Mouse (Mus musculus) T-helper 2 cell (primary cell): ENCODE data around the gene S100a5.

Experiments
- in situ Hi-C: fragments of 300-600 bp; cut with MboI, MseI; formaldehyde crosslinking; loops from one replicate; pipeline ENCODE4 v1.15.1; 2025; ENCODE audit warnings: high pct_unique_total_duplicates

Gene S100a5

DNA sequence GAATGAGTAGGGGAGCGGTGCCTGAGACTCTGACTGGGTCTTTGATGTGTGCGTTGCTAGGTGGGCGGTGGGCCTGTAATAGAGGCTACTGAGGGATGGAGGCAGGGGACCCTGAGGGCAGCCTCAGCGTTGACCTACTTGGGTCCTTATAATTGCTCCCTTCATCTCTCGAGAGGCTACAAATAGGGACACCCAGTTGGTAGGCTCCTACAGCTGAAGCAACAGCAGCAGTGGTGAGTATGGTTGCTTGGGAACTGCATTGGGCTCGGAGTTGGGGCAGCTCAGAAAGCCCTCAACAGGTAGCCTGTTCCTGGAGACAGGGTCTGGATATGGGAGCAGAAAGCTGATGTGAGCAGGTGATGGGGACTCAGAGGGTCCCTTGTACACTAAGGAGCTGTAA, 8.3 kb upstream of the S100a5 start:
- in situ Hi-C loops: loop anchor here (5.0 kb wide), 1 partner anchor 83 kb away; no protein-coding TSS in a partner anchor

DNA sequence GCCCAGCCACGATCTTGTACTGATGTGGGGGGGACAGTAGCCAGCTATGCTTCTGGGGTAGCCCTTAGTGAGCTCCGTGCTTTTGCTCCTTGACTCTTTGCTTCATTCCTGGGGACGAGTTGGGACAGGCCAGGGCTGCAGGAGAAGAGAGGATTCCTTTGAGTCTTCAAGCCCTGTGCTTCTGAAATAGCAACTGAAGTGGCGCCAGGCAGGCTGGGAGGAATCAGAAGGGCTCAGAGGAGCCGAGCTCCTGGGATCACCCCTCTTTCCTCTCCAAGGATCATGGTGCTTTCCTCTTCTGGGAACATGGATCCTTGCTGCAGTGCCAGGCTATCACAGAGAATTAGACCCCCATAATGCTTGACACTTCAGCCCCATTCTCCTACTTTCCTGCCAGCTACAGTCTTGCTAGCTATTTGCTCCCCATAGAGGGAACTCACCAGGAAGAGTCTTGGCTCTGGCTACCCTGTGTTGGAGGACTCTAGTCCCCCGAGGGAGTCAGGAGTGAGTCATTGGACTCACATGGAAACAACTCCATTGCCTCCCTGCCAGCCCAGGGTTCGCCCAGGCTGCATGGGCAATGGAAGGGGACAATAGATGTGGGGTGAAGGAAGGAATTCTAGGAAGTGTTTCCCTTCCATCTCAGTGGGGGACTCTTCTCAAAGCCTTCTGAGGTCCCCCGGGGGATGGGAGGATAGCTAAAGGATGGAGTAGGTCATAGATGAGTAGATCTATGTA, 7.7 kb upstream of the S100a5 start:
- in situ Hi-C loops: loop anchor here (5.0 kb wide), 1 partner anchor 83 kb away; no protein-coding TSS in a partner anchor

DNA sequence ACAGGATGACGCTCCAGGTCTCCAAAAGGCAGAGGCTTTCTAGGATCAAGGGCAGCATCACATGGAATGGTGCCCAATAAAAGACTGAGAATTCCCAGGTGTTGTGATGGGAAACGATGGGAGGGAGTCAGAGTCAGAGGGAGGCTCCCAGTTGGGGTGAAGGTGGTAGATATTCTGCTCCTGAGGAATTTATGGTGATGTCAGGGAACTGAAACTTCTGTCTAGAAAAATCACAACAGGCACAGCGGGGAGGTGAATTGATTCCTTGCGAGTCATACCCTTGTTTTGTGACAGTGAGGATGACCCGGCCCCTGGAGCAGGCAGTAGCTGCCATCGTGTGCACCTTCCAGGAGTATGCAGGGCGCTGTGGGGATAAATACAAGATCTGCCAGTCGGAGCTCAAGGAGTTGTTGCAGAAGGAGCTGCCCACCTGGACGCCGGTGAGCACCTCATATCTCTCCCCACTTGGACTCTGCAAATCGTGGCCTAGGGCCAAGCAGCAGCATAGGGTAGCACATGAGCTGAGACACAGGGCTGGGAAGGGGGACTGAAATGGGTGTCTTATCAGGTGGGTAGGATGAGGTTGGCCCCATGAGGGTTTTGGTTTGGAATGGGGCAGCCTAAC, 6.7 kb upstream of the S100a5 start, which contains the start of gene Gm42674:
TSS of gene Gm42674 (plus strand) at position 419 of the 625 bp plus-strand sequence.
- in situ Hi-C loops: loop anchor here (5.0 kb wide), 1 partner anchor 84 kb away; no protein-coding TSS in a partner anchor

DNA sequence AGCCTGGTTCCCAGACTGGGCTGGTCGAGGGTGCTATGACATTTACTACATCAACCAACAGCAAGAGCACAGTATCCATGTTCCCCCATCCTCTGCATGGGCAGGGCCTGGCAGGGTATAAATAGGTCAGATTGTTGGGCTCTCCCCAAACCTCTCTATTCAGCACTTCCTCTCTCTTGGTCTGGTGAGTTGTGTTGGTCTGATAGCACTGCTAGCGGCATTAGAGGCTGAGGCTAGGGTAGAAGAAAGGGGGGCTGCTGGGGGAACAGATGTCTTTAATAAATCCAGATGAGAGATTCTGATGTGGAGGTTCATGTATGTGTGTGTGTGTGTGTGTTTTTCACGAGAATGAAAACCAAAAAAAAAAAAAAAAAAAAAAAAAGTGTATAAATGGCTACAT, 4.7 kb upstream of the S100a5 start, which contains the start of gene S100a4:
TSS of gene S100a4 (plus strand) at position 149 of the 400 bp plus-strand sequence.
- in situ Hi-C loops: loop anchor here (5.0 kb wide), 1 partner anchor 86 kb away; no protein-coding TSS in a partner anchor

DNA sequence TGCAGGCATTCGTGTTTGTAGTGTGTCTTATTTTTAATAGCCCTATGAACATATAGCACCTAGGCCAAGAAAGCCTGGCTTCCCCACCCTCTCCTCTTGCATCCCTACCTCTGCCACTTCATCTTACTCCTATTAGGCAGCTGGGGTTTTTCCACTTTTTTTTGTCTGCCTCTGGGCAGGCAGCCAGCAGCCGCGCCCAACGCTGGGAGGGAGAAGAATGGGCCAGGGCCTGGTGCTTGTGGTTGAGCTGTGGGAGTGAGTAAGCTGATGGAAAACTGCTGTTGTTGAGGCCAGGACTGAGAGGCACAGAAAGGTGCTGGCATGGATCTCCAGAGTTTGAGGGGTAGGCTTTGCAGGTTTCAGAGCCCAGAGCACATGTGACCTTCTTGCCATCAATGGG, 3.9 kb upstream of the S100a5 start:
- in situ Hi-C loops: loop anchor here (5.0 kb wide), 1 partner anchor 87 kb away; no protein-coding TSS in a partner anchor

DNA sequence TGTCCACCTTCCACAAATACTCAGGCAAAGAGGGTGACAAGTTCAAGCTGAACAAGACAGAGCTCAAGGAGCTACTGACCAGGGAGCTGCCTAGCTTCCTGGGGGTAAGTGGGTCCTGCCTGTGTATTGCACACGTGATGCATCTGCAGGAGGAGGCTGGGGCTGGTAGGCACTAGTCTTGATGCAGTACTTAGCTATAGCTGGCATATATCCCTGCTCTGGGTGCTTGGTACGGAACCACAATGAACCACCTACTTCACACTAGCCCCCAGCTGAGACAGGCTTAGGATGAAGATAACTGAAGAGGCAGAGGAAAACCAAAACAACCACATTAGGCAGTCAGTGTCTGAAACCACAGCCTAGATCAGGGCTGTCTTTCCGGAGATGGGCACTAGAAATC, 3.3 kb upstream of the S100a5 start:
- in situ Hi-C loops: no loop called here

DNA sequence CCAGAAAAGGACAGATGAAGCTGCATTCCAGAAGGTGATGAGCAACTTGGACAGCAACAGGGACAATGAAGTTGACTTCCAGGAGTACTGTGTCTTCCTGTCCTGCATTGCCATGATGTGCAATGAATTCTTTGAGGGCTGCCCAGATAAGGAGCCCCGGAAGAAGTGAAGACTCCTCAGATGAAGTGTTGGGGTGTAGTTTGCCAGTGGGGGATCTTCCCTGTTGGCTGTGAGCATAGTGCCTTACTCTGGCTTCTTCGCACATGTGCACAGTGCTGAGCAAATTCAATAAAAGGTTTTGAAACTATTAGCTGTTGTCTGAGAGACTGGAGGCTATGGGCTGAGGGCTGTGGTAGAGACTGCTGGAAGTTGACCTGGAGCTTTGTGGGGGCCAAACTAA, 2.6 kb upstream of the S100a5 start:
- in situ Hi-C loops: no loop called here

DNA sequence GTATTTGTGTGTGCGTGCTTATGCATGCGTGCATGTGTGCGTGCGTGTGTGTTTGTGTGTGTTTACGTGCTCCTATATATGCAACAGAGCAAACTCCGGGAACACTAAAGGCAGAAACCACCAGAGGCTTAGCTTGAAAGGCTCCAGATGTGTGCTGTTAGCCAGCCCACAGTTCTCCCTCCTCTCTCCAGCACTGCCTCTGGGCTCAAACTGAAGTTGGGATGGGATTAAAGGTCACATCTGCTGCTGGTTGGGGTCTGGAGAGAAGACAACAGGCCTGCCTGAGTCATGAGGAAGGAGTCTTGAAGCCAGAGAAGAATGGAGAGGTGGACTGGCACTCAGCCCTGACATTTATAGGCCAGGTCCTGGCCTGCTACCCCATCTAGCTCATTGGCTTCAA, 2.1 kb upstream of the S100a5 start:
- in situ Hi-C loops: no loop called here

DNA sequence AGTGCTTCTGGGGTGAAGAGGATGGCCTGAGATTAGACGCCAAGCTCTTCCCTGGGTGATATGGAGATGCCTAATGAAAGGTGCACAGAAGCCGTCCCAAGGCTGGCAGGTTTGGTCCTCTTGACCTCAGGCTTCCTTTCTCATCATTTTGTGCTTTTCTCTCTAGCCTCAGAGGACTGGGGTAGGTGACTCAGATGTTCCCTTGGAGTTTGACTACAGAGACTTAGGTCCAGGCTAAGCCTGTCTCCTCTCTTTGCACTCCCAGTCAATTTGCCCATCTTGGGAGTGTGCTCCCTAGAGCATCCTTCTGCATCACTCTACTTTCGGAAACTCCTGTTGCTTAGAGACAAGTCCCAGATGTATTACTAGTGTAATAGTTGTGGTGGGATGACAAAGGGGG, 962 bp upstream of the S100a5 start:
- in situ Hi-C loops: no loop called here

DNA sequence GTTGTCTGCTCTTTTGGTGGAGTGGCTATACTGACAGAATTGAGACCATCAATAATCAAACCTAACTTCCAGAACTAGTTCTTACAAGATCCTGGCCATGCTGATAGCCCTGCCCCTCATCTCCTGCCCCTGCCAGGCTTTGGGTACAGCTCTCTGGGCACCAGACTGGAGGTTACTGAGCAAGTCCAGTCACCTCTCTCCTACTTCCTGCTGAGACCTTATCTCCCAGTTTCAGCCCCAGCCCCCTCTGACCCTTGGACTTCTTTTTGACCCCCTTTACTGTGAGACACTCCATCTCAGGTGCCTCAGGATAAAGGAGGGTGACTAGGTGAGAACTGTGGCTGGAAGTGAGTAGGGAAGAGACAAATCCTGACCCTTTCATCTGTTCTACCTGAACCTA, 779 bp downstream of the S100a5 start:
- in situ Hi-C loops: no loop called here

DNA sequence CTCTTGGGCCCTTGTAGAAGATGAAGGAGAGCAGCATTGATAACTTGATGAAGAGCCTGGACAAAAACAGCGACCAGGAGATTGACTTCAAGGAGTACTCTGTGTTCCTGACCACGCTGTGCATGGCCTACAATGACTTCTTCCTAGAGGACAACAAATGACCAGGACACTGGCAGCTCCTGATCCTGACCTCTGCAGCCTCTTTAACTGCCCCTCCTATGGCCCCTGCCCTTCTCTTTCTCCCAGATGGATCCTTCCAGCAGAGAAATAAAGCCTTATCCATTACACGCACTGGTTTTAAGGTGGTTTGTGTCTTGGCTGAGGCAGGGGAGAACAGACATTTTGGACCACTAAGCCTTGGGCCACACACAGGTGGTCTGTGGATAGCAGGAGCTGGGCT, 3.2 kb downstream of the S100a5 start:
- in situ Hi-C loops: no loop called here

DNA sequence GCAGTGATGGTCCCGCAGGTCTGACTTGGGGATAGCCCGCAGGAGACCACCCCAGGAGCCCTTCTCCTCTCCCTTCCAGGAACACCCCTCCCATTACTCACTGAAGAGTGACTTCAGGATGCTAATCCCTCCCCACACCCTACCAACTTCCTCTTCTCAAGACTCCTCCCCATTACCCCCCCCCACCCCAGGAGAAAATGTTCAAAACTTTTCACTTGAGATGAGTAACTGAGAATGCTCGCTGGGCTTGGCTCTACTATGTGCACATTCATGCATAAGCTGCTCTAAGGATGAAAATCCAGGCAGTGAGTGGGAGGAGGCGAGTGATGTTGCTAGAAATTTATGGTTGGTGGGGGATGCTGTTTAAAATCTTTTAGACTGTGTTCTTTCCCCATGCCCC, 3.7 kb downstream of the S100a5 start:
- in situ Hi-C loops: no loop called here

DNA sequence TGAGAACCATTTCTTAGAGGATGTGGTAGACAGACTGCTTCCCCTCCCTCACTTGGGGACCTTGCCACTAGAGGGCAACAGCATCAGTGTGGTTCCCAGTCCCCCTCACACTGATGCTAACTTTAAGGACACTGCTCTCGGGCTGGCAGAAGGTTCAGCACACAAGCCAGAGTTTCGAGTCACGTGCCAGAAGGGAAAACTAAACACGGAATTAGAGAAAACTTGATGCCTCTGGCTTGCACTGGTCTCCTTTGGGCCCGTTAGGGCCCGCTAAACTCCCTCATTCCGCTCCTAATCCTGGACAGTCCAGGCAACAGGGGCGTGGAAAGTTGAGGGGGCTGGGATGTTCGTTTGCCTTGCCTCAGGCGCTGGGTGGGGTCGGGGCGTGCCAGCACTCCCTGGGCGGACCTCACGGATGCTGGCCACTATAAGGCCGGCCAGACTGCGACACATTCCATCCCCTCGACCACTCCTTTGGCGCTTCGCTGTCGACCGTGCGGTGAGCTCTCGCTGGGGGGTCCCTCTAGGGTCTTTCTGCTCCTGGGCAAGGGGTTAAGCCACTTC, 4.5 kb downstream of the S100a5 start, which contains the start of gene S100a6:
TSS of gene S100a6 (plus strand) at position 155 of the 564 bp plus-strand sequence.
- in situ Hi-C loops: no loop called here

DNA sequence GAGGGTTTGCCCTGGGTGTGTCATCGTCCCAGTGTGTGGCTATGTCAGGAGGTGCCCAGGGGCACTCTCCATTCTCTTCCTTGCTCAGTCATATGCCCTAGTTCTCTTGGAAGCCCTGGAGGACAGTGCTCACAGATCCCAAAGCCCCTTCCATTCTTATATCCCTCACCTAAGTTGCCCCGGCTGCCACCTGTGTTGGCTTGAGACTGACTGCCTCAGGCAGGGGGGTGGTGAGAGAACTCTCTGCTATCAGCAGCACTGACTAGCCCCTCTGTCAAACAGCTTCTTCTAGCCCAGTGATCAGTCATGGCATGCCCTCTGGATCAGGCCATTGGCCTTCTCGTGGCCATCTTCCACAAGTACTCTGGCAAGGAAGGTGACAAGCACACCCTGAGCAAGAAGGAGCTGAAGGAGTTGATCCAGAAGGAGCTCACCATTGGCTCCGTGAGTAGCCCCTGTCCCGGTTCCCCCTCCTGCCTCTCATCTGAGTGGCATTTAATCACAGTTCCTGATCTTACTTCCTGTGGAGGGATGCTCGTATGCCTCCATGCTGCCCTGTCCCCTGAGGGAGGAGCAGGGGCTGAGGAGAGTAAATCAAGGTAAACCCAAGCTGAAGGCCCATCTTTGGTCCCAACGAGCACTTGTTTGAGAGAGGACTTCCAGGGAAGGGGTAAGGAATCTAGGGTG, 5.3 kb downstream of the S100a5 start:
- in situ Hi-C loops: no loop called here

DNA sequence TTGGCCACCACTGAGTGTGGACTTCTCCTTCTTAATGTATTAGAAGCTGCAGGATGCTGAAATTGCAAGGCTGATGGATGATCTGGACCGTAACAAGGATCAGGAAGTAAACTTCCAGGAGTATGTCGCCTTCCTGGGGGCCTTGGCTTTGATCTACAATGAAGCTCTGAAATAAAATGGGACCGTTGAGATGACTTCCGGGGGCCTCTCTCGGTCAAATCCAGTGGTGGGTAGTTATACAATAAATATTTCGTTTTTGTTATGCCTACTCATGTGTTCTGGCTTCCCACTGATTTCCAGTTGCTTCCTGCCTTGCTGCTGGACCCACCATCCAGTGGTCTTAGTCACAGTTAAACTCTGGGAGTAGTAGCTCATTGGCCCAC, 5.8 kb downstream of the S100a5 start:
- in situ Hi-C loops: no loop called here

DNA sequence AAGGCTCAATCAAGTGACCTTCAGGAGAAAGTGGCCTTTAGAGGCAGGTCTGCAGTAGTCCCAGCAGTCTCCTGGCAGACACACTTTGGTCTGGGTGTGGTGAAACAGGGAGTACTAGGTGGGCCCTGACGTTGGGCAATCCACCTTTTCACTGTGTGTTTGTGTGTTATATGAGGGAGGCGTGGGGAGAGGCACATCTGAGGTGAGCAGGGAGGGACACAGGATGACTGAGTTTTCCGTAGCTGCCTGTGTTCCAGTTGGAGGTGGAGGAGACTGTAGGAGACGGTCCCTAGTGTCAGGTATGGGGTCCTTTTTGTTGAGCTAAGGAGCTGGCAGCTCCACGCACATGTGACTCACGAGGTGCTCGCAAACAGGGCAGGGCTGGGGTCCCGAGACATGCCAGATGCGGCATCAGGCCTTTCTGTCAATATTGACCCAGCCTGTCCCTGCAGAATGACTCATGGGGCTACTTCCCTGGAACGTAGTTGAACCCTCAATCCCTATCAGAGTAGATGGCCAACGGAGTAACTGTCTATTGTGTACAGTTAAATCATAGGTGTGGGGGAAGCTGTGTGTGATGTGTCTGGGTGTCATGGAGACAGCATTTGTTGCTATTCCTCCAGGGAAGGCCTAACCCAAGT, 6.4 kb downstream of the S100a5 start:
- in situ Hi-C loops: loop anchor here (5.0 kb wide), 1 partner anchor 32 kb away; no protein-coding TSS in a partner anchor

DNA sequence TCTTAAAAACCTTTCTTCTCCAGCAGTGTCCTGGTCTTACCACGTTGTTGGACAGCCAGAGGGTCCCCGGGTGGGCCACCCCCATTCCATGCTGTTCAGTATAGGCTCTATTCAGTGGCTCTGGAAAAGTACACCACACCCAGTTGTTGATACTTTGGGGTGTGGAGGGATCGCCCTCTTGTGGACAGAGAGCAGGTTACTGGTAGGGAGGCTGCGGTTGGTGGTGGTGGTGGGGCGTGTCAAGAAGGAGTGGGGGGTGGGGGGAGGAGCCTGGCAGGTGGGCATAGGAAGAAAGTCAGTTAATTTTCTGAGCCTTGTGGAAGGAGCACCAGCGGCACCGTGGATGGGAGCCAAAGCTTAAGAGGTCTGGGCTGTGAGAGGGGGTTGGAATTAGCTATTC, 7.1 kb downstream of the S100a5 start:
- in situ Hi-C loops: loop anchor here (5.0 kb wide), 1 partner anchor 33 kb away; no protein-coding TSS in a partner anchor

DNA sequence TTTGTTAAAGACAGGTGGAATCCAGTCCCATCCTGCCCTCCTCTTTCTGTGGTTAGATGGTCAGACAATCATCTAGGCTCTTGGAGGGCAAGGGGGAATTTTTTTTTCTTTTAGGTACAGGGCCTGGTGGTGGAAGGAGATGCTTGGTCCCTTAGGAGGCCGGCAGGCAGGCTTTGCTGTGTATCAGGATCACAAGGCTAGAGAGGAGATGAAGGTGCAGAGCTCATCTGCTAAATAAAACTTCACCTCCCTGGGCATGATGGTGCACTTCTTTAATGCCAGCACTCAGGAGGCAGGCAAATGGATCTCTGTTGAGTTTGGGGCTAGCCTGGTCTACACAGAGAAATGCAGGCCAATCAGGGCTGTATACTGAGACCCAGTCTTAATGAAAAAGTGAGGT, 7.6 kb downstream of the S100a5 start:
- in situ Hi-C loops: loop anchor here (5.0 kb wide), 1 partner anchor 34 kb away; no protein-coding TSS in a partner anchor

DNA sequence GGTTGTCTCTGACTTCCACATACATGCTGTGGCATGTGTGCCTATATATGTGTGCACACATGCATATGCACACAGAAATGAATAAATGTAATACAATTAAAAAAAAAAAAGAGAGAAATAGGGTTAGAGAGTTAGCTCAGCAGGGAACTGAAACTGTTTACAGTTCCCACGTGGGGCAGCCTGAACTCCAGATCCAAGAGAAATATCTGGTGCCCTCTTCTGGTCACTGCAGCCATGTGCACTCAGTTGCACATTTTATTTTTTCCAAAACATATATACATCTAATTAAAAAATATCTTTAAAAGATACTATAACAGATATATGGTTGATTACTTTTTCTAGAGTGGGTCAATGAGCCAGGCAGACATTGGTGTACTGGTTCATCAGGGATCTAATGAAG, 9.3 kb downstream of the S100a5 start:
- in situ Hi-C loops: loop anchor here (5.0 kb wide), 1 partner anchor 35 kb away; no protein-coding TSS in a partner anchor

DNA sequence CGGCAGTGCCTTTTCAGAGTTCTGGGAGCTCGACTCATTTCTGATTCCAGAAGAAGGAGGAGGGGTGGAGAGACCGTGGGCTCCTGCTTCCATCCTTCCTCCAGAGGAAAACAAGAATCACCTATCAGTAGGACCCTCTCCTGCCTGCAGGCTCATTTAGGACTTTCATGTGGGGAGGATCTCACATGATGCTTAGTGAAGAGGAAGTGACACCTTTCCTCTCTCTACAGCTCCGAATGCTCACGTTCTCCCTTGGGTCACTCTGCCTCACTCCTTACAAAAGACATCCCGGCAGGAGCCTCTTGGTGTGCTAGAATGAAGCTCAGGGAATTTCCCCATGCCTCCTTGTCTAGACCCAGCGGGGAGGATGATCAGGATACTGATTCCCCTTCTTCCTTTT, 13.2 kb downstream of the S100a5 start:
- in situ Hi-C loops: no loop called here

DNA sequence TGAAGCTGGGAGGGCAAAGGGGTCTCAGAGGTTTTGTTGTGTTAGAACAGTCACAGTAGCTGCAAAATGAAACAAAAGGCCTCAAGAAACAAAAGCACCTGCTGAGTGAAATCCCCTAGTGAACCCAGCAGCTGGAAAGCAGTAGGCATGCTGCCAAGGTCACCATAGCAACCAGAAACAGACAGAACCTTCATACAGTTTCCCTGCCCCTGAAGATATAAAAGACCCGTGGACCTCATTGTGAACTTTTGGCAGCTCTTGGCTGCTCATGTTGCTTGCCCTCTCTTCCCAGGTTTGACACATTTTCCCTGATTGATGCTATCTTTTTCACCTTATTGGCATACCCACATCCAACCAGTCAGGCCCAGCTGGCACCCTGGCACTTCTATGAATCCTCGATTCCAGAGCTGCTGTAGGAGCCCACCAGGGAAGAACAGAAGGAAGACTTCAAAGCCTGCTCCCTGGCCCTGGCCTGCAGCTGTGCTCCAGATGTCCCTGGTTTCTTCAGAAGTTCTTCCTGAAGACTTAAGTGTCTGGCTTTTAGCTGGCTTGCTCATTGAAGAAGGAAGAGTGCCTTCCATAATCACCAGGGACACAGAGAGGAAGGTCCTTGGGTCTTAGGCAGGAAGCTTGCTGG, 15.2 kb downstream of the S100a5 start:
- in situ Hi-C loops: no loop called here
